Mouse (Mus musculus) CH12.LX (cell line): ENCODE data around the gene Naa60. TPM values are rescaled to one million over a fixed set of nuclear protein-coding genes. Genes with fewer than 3 reads are reported as not detected.

Experiments used
- DNase-seq: peaks from one replicate; pipeline ENCODE4 v3.0.0-alpha.2; 2013; ENCODE audit errors: extremely low read depth
- H3K27ac ChIP-seq: 2 replicates; pipeline ENCODE4 v1.5.1; 2012; ENCODE audit warnings: low read depth, mild to moderate bottlenecking, control low read depth, moderate library complexity; ENCODE audit not compliant: insufficient read depth
- H3K27me3 ChIP-seq: replicated peaks from 2 replicates; pipeline ENCODE3; 2012; ENCODE audit warnings: inconsistent platforms
- H3K36me3 ChIP-seq, 2 experiments: replicated peaks in 1 of 2; 2 replicates each; pipeline versions ENCODE3 to v1.6.1; 2012; ENCODE audit warnings: inconsistent platforms in 1 of 2, low read length in 1 of 2, mild to moderate bottlenecking in 1 of 2, mixed read lengths in 1 of 2, moderate library complexity in 1 of 2; ENCODE audit not compliant: control insufficient read depth in 1 of 2, insufficient read depth in 1 of 2
- H3K4me1 ChIP-seq, 2 experiments: 2 replicates each; pipeline ENCODE4 v1.6.1; 2012; ENCODE audit warnings: inconsistent platforms in 1 of 2, moderate library complexity in 1 of 2; ENCODE audit not compliant: insufficient read depth in 2 of 2, control insufficient read depth in 1 of 2
- H3K4me2 ChIP-seq: 2 replicates; pipeline ENCODE4 v1.6.1; 2012; ENCODE audit warnings: low read depth, mild to moderate bottlenecking, control low read depth; ENCODE audit not compliant: poor library complexity, insufficient read depth, severe bottlenecking
- H3K4me3 ChIP-seq, 3 experiments: fragments of 150-350 bp in 1 of 3; sonication (generic) in 1 of 3; replicated peaks in 1 of 3; 2 replicates each; pipeline versions ENCODE3 to v1.5.1; 2011 to 2012; ENCODE audit warnings: low read depth in 2 of 3, low read length in 2 of 3, mild to moderate bottlenecking in 2 of 3, moderate library complexity in 2 of 3, control low read depth in 1 of 3, improper control_type of control experiment in 1 of 3, inconsistent platforms in 1 of 3, mixed read lengths in 1 of 3; ENCODE audit not compliant: poor library complexity in 1 of 3
- H3K79me2 ChIP-seq: replicated peaks from 2 replicates; pipeline ENCODE4 v1.6.1; 2012; ENCODE audit warnings: mild to moderate bottlenecking, moderate library complexity; ENCODE audit not compliant: control insufficient read depth, poor library complexity, insufficient read depth, severe bottlenecking; ENCODE audit errors: extremely low read depth
- H3K9ac ChIP-seq: 2 replicates; pipeline ENCODE4 v1.6.1; 2012; ENCODE audit warnings: low read depth, mild to moderate bottlenecking, control low read depth, moderate library complexity; ENCODE audit not compliant: insufficient read depth
- H3K9me3 ChIP-seq: replicated peaks from 2 replicates; pipeline ENCODE3; 2012; ENCODE audit warnings: low read length, inconsistent platforms, mixed read lengths
- BHLHE40 ChIP-seq: IDR thresholded peaks from 2 replicates; pipeline ENCODE4 v1.6.1; 2011; ENCODE audit warnings: mild to moderate bottlenecking, low read depth, low read length, improper control_type of control experiment
- CHD1 ChIP-seq: IDR thresholded peaks from 2 replicates; pipeline ENCODE4 v1.6.1; 2012; ENCODE audit warnings: low read depth, low read length, improper control_type of control experiment, inconsistent platforms
- CTCF ChIP-seq, 2 experiments: IDR thresholded peaks in 1 of 2; conservative IDR thresholded peaks in 1 of 2; 2 replicates each; pipeline ENCODE4 v1.5.1; 2011 to 2012; ENCODE audit warnings: low read depth in 2 of 2, low read length in 2 of 2, improper control_type of control experiment in 1 of 2, inconsistent platforms in 1 of 2, mild to moderate bottlenecking in 1 of 2, moderate library complexity in 1 of 2
- E2F4 ChIP-seq: IDR thresholded peaks from 2 replicates; pipeline ENCODE4 v1.6.1; 2011; ENCODE audit warnings: low read depth, low read length, improper control_type of control experiment; ENCODE audit not compliant: insufficient replicate concordance
- ETS1 ChIP-seq: conservative IDR thresholded peaks from 2 replicates; pipeline ENCODE4 v1.6.1; 2012; ENCODE audit warnings: low read depth, mild to moderate bottlenecking, inconsistent platforms, low read length, improper control_type of control experiment, moderate library complexity
- GABPA ChIP-seq: IDR thresholded peaks from 2 replicates; pipeline ENCODE4 v1.6.1; 2012; ENCODE audit warnings: low read depth, low read length, improper control_type of control experiment, inconsistent platforms; ENCODE audit not compliant: insufficient replicate concordance
- JUN ChIP-seq: IDR thresholded peaks from 2 replicates; pipeline ENCODE4 v1.6.1; 2011; ENCODE audit warnings: low read depth, mild to moderate bottlenecking, low read length, improper control_type of control experiment, moderate library complexity; ENCODE audit not compliant: insufficient read depth
- MAZ ChIP-seq: IDR thresholded peaks from 2 replicates; pipeline ENCODE4 v1.6.1; 2012; ENCODE audit warnings: low read depth, mild to moderate bottlenecking, inconsistent platforms, low read length, improper control_type of control experiment, moderate library complexity
- MYC ChIP-seq: IDR thresholded peaks from 2 replicates; pipeline ENCODE4 v1.6.1; 2011; ENCODE audit warnings: low read depth, mild to moderate bottlenecking, improper control_type of control experiment, low read length
- PAX5 ChIP-seq: IDR thresholded peaks from 2 replicates; pipeline ENCODE4 v1.6.1; 2012; ENCODE audit warnings: low read length, inconsistent platforms, mixed read lengths
- POLR2A ChIP-seq: IDR thresholded peaks from 2 replicates; pipeline ENCODE4 v1.6.1; 2011; ENCODE audit warnings: low read depth, mild to moderate bottlenecking, improper control_type of control experiment, low read length
- RCOR1 ChIP-seq: conservative IDR thresholded peaks from 2 replicates; pipeline ENCODE4 v1.6.1; 2012; ENCODE audit warnings: low read depth, mild to moderate bottlenecking, inconsistent platforms, low read length, improper control_type of control experiment
- SIN3A ChIP-seq: IDR thresholded peaks from 2 replicates; pipeline ENCODE4 v1.6.1; 2012; ENCODE audit warnings: low read length, improper control_type of control experiment, inconsistent platforms
- UBTF ChIP-seq: IDR thresholded peaks from 2 replicates; pipeline ENCODE4 v1.6.1; 2012; ENCODE audit warnings: low read depth, mild to moderate bottlenecking, inconsistent platforms, low read length, improper control_type of control experiment, moderate library complexity
- ZC3H11A ChIP-seq: IDR thresholded peaks from 2 replicates; pipeline ENCODE4 v1.6.1; 2012; ENCODE audit warnings: low read depth, mild to moderate bottlenecking, inconsistent platforms, low read length, improper control_type of control experiment
- ZKSCAN1 ChIP-seq: IDR thresholded peaks from 2 replicates; pipeline ENCODE4 v1.6.1; 2012; ENCODE audit warnings: low read depth, inconsistent platforms, low read length, improper control_type of control experiment, borderline replicate concordance
- ZNF384 ChIP-seq: IDR thresholded peaks from 2 replicates; pipeline ENCODE4 v1.6.1; 2012; ENCODE audit warnings: low read depth, low read length, improper control_type of control experiment, inconsistent platforms
- dilution Hi-C: fragments of 300-500 bp; cut with MboI; formaldehyde crosslinking; loops from 2 replicates; pipeline ENCODE4 v1.14.3; 2020; ENCODE audit warnings: low sequenced_read_pairs; ENCODE audit not compliant: extremely low pct_unique_long_range_greater_than_20kb, extremely low pct_ligation_motif_present
- in situ Hi-C: fragments of 300-500 bp; cut with MboI; formaldehyde crosslinking; loops from 3 replicates; pipeline ENCODE4 v1.14.3; 2019; ENCODE audit warnings: low sequenced_read_pairs, low pct_ligation_motif_present, low pct_unique_long_range_greater_than_20kb, mixed read lengths
- polyA plus RNA-seq: library from polyadenylated mRNA; unstranded; fragments of >175 nt; gene quantifications from 2 replicates; pipeline ENCODE4 v1.2.1, GENCODE M21; 2012; ENCODE audit warnings: low read depth; ENCODE audit not compliant: insufficient read length
- total RNA-seq, 2 experiments: library from RNA; depleted of rRNA; stranded (reverse); fragments of 300-350 nt in 1 of 2; fragments of >200 nt in 1 of 2; gene quantifications; 2 replicates each; pipeline ENCODE4 v1.2.3; 2012 to 2014

Gene Naa60
- total and polyA plus RNA-seq, 3 experiments = 26.4 to 81.5 (median 31.9) TPM

GRCm38 (mm10) chr16:3908537-3909111, 36.4 kb downstream of the Naa60 start, which contains the start of the genes 1700037C18Rik and Cluap1 (continued):
- TF ChIP-seq JUN = peak; percentile 43; the same call in 1 of the 2 replicates
- TF ChIP-seq RCOR1 = no peak
- TF ChIP-seq MAZ = no peak
- peak; percentile 12; the same call in 1 of the 2 replicates for TF ChIP-seq ZNF384
- no peak for TF ChIP-seq ZC3H11A
- peak; percentile 58 for TF ChIP-seq ETS1
- peak; percentile 27; the same call in 1 of the 2 replicates for TF ChIP-seq GABPA
- TF ChIP-seq PAX5 = no peak
- no peak for TF ChIP-seq ZKSCAN1

- no peak overlapping the region for H3K27ac ChIP-seq
- in situ Hi-C loops = no loop called here
- H3K4me3 ChIP-seq = peak overlapping the region; percentile 65 to 93 (median 91)
- dilution Hi-C loops = no loop called here
- no peak for DNase-seq
- H3K9ac ChIP-seq = peak overlapping the region; percentile 89
- no peaks in the 10 kb centered on the region for H3K27me3 ChIP-seq
- no peaks in the 10 kb centered on the region for H3K9me3 ChIP-seq
- peaks cover 14% of the 10 kb centered on the region for H3K79me2 ChIP-seq
- H3K36me3 ChIP-seq = peaks cover 42 to 66% of the 10 kb centered on the region in 2 experiments
- TF ChIP-seq MYC (peak; percentile 43), UBTF (no peak), SIN3A (peak; percentile 20), CHD1 (0 out of 2 replicates have a peak, but pooled peaks have one; percentile 70)
- H3K4me1 ChIP-seq = peaks cover 6 to 21% of the 10 kb centered on the region in 2 experiments
- H3K4me2 ChIP-seq = peak overlapping the region; percentile 96
Observed at GRCm38 (mm10) chr16:3909118-3909517, 36.9 kb downstream of the Naa60 start.

GRCm38 (mm10) chr16:3920756-3921155, 48.6 kb downstream of the Naa60 start:
- no peak overlapping the region for H3K4me2 ChIP-seq
- H3K79me2 ChIP-seq = no peaks in the 10 kb centered on the region
- in situ Hi-C loops = no loop called here
- no peak overlapping the region for H3K4me3 ChIP-seq
- H3K9me3 ChIP-seq = peaks cover 8% of the 10 kb centered on the region
- H3K27ac ChIP-seq = no peak overlapping the region
- no peak for DNase-seq
- H3K27me3 ChIP-seq = no peaks in the 10 kb centered on the region
- no peaks in the 10 kb centered on the region for H3K4me1 ChIP-seq
- TF ChIP-seq SIN3A = no peak
- no peak for TF ChIP-seq E2F4
- no peak for TF ChIP-seq POLR2A
- no peak for TF ChIP-seq BHLHE40
- no peak for TF ChIP-seq CTCF (conservative IDR thresholded peaks at IDR 0.05 in 1 of 2, IDR thresholded peaks at IDR 0.05 in 1 of 2; ENCODE audit: low read depth in 2 of 2, low read length in 2 of 2)
- TF ChIP-seq ZNF384 = no peak
- H3K36me3 ChIP-seq = peaks cover 49 to 95% of the 10 kb centered on the region in 2 experiments
- no peak overlapping the region for H3K9ac ChIP-seq
- dilution Hi-C loops = no loop called here
